Mouse (Mus musculus): ENCODE measurements around the gene Ankrd34a. TPM values are rescaled to one million over a fixed set of nuclear protein-coding genes. Genes with fewer than 3 reads are reported as not detected.
A peak's percentile ranks its signal among the peaks of the same experiment; 100 is the strongest.

The Ankrd34a gene
- total RNA-seq, 2 experiments from 2014 or later = 1.0 to 1.7 TPM

DNA sequence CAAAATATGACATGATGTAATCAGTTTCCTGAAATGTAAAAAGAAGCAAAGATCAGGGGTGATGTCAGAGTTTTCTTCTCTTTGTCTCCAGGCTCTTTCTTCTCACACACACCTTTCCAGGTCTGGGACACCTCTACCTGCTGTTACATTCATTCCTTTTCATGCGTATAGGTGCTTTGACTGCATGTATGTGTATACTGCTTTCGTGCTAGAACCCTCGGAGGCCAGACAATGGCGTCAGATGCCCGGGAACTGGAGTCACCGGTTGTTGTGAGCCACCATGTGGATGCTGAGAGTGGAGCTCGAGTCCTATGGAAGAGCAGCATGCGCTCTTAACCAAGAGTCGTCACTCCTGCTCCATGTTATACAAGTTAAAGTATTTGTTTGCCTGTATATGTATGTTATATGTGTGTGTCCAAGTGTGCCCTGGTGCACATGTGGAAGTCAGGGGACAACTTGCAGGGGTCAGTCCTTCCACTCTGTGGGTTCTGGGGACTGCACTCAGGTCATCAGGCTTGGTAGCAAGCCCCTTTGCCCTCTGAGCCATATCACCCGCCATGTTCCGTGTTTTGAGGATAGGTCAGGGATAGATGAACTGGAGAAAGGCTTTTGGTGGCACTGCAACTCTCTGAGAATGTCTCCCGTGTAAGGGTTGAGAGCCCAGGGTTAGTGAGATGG, 17.7 kb upstream of the Ankrd34a start:
- DNase-seq (ENCODE audit: low spot score) = no peak

DNA sequence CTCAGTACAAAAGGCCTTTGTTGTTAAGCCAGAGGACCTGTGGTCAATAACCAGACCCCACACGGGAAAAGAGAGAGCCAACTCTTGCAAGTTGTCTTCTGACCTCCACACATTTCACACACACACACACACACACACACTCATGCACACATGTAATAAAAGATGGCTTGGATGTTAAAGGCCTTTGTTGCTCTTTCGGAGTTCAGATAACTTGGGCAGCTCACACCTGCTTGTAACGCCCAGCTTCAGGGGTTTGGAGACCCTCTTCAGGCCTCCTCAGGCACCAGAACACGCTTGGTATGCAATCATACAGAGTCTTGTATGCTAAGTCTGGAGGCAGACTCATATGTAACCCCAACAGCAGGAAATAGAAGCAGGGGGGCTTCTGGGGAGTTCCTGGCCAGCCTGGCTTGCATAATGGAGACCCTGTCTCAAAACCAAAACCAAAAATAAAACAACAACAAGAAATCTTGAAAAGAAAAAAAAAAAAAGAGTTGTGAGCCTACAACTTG, 17.1 kb upstream of the Ankrd34a start:
- no peak for DNase-seq (ENCODE audit: low spot score)

DNA sequence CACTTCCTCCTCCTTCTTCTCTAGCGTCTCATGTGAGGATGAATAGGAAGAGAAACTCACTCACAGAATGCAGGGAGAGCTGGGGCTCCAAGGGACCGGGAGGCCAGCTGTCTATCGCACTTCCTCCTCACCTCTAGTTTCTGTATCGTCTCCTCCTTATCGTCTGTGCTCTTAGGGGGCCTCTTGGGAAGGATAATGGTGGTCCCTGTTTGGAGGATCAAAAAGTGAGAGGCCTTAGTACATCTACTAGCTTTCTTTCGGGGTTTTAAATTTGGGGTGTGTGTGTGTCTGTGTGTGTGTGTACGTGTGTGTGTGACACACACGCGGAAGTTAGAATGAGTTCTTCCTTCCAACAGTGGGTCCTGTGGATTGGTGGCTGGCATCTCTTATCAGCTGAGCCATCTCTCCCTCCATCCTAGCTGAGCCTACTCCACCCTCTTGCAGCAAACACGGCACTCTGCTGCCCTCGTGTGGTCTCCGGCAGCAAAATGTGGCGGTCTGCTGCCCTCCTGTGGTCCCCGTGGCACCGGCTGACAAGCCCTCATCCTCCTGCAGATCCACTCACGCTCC, 16.5 kb upstream of the Ankrd34a start:
- DNase-seq (ENCODE audit: low spot score) = peak; percentile 93

DNA sequence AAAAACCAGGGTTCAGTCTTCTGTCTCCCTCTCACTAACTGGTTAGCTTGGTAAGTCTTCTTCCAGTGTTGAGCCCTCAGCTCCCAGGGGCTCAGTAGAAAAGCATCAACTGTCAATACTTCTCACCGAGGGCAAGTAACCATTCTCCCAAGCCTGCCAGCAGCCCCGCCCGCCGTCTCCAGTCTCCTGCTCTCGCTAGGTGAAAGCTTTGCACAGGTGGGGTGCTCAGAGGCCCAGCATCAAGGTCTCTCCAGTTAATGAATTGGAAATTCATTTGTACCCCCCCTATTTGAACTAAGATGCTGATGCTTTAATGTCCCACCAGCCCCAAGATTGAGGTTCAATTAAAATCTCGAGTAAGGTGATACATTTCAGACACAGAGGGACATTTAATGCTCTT, 15.3 kb upstream of the Ankrd34a start:
- DNase-seq (ENCODE audit: low spot score) = no peak

DNA sequence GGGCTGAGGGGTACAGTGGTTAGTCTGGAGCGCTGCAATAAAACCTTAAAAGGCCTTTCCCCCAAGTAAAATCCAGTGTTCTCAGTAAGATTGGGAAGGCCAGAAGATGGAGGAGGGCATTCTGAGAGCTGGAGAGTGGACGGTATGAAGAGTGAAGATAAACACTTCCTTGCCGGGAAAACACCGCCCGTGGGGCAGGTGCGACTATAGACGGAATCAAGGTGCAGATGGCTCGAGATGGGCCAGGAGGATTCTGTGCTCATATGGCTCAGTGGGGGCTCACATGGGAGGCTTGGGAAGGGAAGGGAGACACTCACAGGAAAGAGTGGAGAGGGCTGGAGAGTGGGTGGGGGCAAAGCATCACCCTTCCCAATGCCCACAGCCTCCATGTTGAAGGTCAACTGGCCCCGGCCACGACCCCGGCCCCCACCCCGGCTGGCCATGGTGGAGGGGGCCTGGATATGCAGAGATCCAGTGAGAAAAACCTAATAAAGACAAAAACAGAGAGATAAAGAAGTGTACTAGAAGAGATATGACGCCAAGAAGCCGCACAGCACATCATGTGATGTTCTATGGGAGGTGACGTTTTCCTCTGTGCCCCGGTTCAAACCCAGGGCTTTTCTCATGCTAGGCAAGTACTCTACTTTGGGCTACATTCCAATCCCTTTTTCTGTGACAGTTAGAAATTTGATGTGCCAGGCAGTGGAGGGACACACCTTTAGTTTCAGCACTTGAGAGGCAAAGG, 14.5 kb upstream of the Ankrd34a start:
- DNase-seq (ENCODE audit: low spot score) = no peak

DNA sequence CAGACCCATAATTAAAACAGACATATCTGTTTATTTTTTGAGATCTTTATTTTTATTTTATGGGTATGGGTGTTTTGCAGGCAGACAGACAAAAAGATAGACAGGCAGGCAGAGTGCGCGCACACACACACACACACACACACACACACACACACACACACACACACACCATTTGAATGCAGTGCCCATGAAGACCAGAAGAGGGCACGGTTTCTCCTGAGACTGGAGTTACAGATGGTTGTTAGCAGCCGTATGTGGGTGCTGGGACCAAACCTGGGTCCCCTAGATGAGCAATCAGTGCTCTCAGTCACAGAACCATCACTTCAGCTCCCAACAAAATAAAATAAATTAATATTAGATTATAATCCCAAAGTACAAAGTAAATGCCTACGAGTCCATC, 13.1 kb upstream of the Ankrd34a start:
- no peak for DNase-seq (ENCODE audit: low spot score)

DNA sequence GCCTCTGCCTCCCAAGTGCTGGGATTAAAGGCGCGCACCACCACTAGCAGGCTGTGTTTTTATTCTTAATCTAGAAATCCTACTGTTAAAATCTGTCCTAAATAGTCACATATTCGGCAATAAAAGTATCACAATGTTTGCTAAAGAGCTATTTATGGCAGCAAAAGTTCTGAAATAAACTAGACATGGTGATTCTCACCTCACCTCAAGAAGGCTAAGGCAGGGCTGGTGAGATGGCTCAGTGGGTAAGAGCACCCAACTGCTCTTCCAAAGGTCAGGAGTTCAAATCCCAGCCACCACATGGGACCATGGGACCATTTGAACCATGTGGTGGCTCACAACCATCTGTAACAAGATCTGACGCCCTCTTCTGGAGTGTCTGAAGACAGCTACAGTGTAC, 5.8 kb upstream of the Ankrd34a start:
- DNase-seq (ENCODE audit: low spot score) = no peak

DNA sequence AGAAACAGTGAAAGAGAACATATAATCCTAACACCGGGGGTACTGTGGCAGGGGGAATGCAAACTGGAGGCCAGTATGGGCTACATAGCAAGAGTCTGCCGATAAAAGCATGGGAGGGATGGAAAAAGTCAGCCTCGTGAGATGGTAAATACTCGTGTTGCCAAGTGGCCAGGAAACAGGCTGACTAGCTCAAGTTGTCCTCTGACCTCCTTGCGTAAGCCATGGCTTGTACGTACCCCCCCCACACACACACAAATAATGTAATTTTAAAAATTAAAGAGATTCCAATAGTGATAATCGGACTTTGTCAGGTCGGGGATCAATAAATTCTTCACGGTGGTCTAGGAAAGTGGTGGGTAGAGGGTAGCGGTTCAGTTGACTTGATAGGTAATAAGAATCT, 3.1 kb upstream of the Ankrd34a start:
- peak; percentile 57 for DNase-seq (ENCODE audit: low spot score)

DNA sequence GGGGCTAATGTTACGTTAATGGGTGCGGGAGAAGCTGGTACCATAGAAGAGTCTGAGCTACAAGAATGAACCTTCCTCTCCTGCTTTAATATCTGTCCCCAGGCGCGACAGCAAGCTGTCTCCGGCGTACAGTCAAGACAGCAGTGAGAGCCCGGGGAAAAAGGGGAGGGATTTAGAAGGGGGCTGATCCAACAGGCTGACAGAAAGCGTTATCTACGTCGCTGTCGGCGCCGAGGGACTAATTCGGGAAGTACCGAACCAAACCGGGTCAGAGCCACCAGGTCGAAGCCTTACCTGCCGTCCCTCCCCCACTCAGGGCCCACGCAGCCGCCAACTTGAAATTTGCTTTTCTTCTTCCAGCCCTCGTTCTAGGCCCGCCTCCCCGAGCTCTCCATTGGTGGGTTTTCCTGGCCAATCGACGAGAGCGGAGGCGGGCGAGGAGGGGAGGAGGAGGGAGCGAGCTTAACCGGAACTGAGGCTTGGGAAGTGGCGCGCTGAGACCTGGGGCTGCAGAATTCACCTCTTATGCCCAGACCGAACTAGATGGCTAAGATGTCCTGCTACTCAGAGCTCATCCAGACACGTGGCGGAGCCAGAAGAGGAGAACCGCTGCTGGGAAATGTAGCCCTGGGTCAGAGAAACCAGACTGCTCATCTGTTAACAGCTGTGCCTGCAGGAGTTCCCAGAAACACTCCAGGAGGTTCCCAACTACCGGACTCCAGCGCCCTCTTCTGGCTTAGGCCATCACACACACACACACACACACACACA, 2.5 kb upstream of the Ankrd34a start, which contains the start of gene Polr3gl:
Gene Polr3gl, minus strand, starts transcription at position 392 of the 771 bp plus-strand sequence.
- peak; percentile 96 for DNase-seq (ENCODE audit: low spot score)

DNA sequence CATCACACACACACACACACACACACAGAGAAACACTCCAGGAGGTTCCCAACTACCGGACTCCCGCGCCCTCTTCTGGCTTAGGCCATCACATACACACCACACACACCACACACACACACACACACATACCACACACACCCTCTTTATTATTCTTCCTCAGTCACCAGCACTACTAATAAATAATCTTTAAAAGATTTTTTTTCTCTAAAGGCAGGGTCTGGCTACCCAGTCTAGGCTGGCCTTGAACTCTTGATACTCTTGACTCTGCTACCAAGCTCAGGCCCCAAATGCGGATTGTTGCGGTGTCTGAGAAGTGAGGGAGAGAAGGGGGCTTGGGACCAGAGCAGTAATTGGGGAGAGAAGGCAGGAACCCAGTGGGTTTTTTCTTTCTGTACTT, 1.6 kb upstream of the Ankrd34a start:
- DNase-seq (ENCODE audit: low spot score) = no peak

DNA sequence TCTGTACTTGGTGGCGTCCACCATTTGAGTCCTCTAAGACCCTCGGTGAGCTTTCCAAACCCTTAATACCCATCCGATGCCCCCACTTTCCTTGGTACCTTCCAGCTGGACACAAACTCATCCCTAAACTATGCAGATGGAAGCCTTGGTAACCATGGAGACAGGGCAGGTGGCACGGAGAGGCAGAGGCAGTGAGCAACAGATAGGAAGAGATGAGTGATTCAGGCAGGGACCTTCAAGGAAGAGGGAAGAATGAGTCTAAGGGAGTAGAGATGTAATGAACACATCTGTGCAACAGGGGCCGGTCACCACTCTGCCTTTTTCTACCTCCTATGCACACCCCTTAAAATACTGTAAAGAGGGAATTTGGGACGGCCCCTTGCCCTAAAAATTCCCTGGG, 775 bp upstream of the Ankrd34a start:
- no peak for DNase-seq (ENCODE audit: low spot score)

DNA sequence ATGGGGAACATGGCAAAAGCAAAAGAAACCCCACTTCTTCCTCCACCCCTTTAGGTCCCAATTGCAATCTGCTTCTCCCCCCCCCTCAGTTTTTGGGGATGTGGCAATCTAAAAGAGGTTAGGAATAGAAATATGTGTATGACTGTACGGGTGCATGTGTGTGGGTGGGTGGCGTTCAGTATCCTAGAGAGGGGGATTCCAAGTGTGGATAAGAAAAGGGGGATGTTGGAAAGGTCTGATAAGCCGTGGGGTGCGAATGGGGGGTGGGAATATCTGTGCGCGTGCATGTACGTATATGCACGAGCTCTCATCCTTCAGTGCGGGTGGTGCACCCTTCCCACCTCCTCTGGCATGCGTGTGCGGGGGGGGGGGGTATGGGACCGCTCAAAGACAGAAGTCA, 419 bp downstream of the Ankrd34a start:
- DNase-seq (ENCODE audit: low spot score) = no peak

DNA sequence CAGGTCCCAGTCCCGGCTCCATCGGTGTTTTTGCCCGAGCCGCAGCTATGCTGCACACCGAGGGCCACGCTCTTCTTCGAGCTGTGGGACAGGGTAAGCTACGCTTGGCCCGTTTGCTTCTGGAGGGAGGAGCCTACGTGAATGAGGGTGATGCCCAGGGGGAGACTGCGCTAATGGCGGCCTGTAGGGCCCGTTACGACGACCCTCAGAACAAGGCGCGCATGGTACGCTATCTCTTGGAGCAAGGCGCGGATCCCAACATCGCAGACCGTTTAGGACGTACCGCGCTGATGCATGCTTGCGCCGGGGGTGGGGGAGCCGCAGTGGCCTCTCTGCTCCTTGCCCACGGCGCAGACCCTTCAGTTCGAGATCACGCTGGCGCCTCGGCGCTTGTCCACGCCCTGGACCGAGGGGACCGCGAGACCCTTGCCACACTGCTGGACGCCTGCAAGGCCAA, 1.0 kb downstream of the Ankrd34a start:
- no peak for DNase-seq (ENCODE audit: low spot score)

DNA sequence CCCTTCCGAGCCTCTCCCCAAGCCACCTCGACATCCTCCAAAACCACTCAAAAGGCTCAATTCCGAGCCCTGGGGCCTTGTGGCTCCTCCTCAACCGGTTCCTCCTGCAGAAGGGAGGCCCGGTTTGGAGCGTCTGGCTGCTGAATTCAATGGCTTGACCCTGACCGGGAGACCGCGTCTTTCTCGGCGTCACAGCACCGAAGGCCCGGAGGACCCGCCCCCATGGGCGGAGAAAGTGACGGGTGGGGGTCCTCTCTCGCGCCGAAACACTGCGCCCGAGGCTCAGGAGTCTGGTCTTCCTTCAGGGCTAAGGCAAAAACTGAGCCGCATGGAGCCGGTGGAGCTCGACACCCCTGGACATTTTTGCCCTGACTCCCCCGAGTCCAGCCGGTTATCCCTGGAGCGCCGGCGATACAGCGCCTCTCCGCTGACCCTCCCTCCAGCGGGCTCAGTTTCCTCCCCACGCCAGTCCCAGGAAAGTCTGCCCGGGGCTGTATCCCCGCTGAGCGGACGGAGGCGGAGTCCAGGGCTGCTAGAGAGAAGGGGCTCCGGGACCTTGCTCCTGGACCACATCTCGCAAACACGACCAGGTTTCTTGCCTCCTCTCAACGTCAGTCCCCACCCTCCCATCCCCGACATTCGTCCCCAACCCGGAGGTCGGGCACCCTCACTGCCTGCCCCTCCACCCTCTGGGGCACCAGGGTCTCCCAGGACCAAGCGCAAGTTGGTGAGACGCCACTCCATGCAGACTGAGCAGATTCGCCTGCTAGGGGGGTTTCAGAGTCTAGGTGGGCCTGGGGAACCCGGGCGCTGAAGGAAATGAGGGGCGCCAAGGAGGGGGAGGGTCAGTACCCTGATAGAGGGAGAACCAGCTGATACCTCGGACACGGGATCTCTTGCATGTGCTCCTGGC, 2.0 kb downstream of the Ankrd34a start:
- peak; percentile 64 for DNase-seq (ENCODE audit: low spot score)

DNA sequence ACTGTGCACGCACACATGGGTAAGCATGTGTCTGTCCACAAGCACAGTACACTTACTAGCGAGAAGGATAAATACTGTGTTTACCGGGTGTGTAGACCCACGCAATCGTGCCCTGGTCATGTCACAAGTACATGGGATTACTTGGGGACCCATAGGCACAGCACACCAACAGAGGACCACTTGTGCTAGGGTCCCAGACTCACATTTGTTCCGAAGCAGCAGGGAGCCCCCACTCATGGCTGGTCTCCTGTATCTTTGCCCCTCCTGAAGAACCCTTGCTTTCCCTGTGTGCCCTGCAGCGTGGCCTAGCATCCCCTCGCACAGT, 2.6 kb downstream of the Ankrd34a start:
- DNase-seq (ENCODE audit: low spot score) = no peak

DNA sequence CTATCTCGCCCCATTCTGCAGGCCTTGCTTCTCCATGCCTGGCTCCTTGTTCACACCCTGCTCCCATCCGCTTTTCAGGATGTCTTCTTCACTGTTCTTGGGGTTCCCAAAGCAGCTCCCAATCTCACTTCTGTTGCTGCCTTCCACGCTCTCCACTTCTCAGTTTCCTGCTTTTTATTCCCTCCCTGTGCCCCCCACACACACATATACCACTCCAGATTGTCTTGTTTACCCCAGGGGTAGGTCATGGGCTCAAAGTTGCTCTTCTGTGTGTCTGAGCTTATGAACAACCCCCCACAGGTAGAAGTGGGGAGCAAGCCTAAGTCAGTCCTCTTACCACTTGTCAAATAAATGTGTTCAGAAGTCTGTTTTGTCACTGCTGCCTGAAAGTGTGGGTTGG, 3.0 kb downstream of the Ankrd34a start:
- DNase-seq (ENCODE audit: low spot score) = no peak

DNA sequence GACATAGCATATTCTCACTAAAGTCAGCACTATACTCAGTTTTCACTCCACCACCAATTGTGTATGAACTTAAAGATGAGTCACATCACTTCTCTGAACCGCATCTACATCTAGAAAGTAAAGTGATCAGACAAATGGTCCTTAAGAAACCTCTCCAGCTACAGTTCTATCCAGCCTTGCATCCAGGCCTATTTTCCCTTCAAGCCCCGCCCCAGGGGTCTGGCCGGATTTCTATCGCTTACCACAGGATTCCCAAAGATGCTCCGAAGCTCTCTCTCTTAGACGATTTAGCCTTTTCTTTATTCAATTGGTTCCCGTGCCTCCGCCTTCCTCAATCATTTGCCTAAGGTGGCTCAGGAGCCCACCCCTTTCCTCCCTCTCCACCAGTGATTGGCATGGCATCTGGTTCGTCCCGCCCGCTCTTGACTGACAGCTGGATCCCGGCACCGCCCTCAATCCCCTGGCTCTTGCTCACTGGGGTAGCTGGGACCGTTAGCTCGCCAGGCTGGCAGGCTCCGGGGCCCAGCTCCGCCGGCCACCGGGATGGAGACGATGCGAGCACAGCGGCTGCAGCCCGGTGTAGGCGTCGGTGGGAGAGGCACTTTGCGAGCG, 4.3 kb downstream of the Ankrd34a start, which contains the start of gene Lix1l:
Gene Lix1l, plus strand, starts transcription at position 511 of the 612 bp plus-strand sequence.
- DNase-seq (ENCODE audit: low spot score) = peak; percentile 96

DNA sequence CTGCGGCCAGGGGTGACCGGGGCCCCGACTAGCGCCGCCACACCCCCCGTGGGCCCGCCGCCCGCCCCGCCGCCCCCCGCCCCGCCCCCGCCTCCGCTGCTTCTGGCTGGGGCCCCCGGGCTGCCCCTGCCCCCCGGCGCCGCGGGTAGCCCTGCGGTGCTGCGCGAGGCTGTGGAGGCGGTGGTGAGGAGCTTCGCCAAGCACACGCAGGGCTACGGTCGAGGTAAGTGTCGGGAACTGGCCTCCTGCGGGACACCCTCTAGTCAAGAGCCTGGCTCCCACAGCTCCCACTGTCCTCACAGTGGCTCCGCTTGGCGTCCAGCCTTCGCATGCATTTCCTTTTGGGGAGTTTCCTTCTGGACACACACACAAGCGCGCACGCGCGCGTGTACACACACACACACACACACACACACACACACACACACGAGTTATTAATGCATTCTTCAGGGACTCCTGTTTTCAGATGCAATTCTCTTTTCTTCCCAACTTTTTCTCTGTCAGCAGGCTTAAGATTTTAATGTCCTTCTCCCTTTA, 4.9 kb downstream of the Ankrd34a start:
- DNase-seq (ENCODE audit: low spot score) = peak; percentile 63

DNA sequence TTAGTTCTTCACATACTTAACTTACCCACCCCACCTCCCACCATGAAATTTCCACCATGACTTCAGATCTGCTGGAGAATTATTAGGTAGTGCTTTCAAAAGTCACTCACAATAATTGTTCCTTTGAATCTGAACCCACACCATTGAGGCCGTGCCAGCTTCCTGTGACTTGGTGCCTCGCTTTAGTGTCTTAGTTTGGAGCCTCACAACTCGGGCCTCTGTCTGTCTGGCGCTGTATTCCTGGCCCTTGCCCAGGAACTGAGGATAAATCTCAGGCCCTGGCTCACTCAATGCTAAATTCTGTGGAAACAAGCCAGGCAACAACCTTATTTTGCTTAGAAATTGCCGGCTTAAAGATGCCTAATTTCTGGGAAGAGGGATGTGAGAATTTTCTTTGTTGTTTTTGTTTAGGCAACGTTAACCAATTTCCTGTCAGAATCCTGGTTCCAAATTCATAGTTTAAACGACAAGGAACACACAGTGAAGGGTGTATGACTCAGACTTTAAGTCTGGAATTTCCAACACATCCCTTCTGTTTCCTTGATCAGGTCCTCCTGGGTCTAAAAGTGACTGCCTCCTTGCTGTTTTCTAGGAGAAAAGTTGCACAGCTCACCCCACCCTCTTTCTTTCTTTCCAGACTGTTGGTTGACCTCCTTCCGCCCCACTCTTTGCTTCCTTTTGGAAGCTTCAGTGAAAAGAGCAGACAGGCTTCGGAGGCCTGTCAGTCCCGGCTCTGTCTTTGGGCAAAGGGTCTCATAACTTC, 5.7 kb downstream of the Ankrd34a start:
- no peak for DNase-seq (ENCODE audit: low spot score)
